Mouse (Mus musculus) kidney, adult 2 months (tissue): ENCODE data around the gene Pde1c. TPM values are rescaled to one million over a fixed set of nuclear protein-coding genes. Genes with fewer than 3 reads are reported as not detected.

Experiments
- DNase-seq: peaks from one replicate; pipeline ENCODE4 v3.0.0; 2021
- H3K27ac ChIP-seq: fragments of 200-500 bp; 2 replicates; pipeline ENCODE4 v1.5.1; 2012; ENCODE audit warnings: low read depth, low read length, control low read depth, inconsistent platforms; ENCODE audit not compliant: insufficient read depth
- H3K27me3 ChIP-seq: fragments of 200-500 bp; replicated peaks from 2 replicates; pipeline ENCODE4 v1.6.1; 2012; ENCODE audit warnings: mild to moderate bottlenecking, moderate library complexity, low read length, inconsistent platforms; ENCODE audit not compliant: control insufficient read depth, insufficient read depth
- H3K36me3 ChIP-seq: fragments of 200-500 bp; 2 replicates; pipeline ENCODE4 v1.6.1; 2012; ENCODE audit warnings: mild to moderate bottlenecking, moderate library complexity, low read length, inconsistent platforms; ENCODE audit not compliant: control insufficient read depth, insufficient read depth
- H3K4me1 ChIP-seq: fragments of 200-500 bp; 2 replicates; pipeline ENCODE4 v1.6.1; 2011; ENCODE audit warnings: low read length; ENCODE audit not compliant: control insufficient read depth, insufficient read depth
- H3K4me3 ChIP-seq: fragments of 200-500 bp; 2 replicates; pipeline ENCODE4 v1.5.1; 2011; ENCODE audit warnings: mild to moderate bottlenecking, low read depth, low read length, control low read depth; ENCODE audit not compliant: insufficient read depth
- CTCF ChIP-seq: fragments of 200-500 bp; conservative IDR thresholded peaks from 2 replicates; pipeline ENCODE4 v1.5.1; 2011; ENCODE audit warnings: low read depth, mild to moderate bottlenecking, control low read depth, low read length, moderate library complexity, mixed read lengths; ENCODE audit not compliant: insufficient read depth, insufficient read length
- POLR2A ChIP-seq: fragments of 200-500 bp; IDR thresholded peaks from one replicate; pipeline ENCODE4 v1.6.1; 2011; ENCODE audit warnings: low read depth, low read length, control low read depth
- WGBS: fragments of 180-500 bp; shearing (Covaris S2); methylation state at CpG from one replicate; pipeline ENCODE4 v1.1.7; 2018; 5-methylcytosine and 5-hydroxymethylcytosine counted together
- polyA plus RNA-seq: library from polyadenylated mRNA; depleted of rRNA; stranded (reverse); fragments of >200 nt; gene quantifications from 2 replicates; pipeline ENCODE4 v1.2.3, GENCODE M21; 2012

The Pde1c gene
- polyA plus RNA-seq, 1 experiment = 0.94 TPM

GRCm38 (mm10) chr6:56373753-56374152, 195.2 kb downstream of the Pde1c start:
- Histone ChIP-seq H3K4me3 (no peak overlapping the region), H3K4me1 (no peaks in the 10 kb centered on the region), H3K27me3 (no peaks in the 10 kb centered on the region), H3K27ac (no peak overlapping the region), H3K36me3 (no peaks in the 10 kb centered on the region)
- DNase-seq = no peak
- WGBS = 90% methylated on average over 3 of the region's 3 CpGs
- TF ChIP-seq POLR2A (no peak), CTCF (no peak)

DNA sequence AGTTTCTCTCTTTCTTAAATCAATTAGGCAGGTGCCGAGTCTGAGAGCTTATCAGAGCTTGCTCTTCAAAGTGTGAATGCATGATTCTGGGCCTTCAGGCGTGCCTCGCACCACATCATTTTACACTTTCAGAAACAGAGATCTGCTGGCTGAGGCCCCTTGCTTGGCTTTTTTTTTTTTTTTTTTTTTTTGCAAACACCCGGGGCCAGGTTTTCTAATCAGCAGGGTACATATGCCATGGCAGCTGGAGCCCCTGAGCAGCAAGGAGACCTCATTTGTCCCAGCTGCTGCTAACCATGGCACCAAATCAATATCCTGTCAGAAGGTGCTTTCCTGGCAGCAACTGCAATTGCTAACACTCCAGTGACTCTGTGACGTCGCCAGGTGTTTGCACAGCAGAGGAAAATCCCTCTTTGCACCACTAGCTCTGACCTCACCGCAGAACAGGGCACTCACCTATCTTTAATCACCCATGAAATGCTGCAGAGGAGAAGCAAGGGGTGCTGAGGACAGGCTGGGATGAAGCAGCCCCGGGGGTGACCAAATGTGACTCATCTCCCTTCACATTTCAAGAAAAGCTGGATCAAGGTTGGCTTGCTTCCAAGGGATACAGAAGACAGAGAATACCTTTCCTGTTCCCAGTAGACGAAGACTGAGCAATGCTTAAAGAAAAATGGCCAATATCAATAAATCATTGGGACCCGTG, 195.7 kb downstream of the Pde1c start:
- TF ChIP-seq CTCF (no peak), POLR2A (no peak)
- Histone ChIP-seq H3K4me3 (no peak overlapping the region), H3K36me3 (no peaks in the 10 kb centered on the region), H3K27ac (no peak overlapping the region), H3K4me1 (no peaks in the 10 kb centered on the region), H3K27me3 (no peaks in the 10 kb centered on the region)
- WGBS = 38% methylated on average over 10 of the region's 10 CpGs
- DNase-seq = peak; percentile 8

GRCm38 (mm10) chr6:56369462-56369861, 199.4 kb downstream of the Pde1c start:
- WGBS = 86% methylated on average over 13 of the region's 13 CpGs
- Histone ChIP-seq H3K36me3 (no peaks in the 10 kb centered on the region), H3K4me3 (no peak overlapping the region), H3K4me1 (no peaks in the 10 kb centered on the region), H3K27me3 (no peaks in the 10 kb centered on the region), H3K27ac (no peak overlapping the region)
- no peak for DNase-seq
- TF ChIP-seq POLR2A (no peak), CTCF (no peak)

- no peak for DNase-seq
- H3K27me3 ChIP-seq = no peaks in the 10 kb centered on the region
- no peaks in the 10 kb centered on the region for H3K4me1 ChIP-seq
- no peak overlapping the region for H3K27ac ChIP-seq
- WGBS = 45% methylated on average over 1 of the region's 1 CpGs
- no peaks in the 10 kb centered on the region for H3K36me3 ChIP-seq
- H3K4me3 ChIP-seq = no peak overlapping the region
- no peak for TF ChIP-seq POLR2A
- no peak for TF ChIP-seq CTCF
Observed at GRCm38 (mm10) chr6:56368116-56368515, 200.8 kb downstream of the Pde1c start.

DNA sequence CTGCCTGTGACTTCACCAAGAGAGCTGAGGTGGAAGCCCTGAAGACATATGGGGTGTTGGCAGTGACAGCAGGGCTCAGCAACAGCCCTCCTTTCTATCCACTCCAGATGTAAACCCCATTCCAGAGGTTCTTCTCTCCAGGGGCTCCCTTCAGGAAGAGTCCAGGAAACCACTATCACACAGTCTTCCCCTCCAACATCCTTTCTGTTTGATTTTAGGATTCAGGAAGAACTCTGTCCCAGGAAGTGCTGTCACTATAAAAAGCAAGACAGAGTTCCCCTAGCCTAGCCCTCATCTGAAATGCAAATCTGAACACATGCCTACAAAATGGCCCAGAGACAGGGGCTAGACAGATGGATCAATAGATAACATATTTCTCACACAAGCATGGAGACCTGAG, 201.6 kb downstream of the Pde1c start:
- Histone ChIP-seq H3K27me3 (no peaks in the 10 kb centered on the region), H3K4me3 (no peak overlapping the region), H3K4me1 (no peaks in the 10 kb centered on the region), H3K36me3 (no peaks in the 10 kb centered on the region), H3K27ac (no peak overlapping the region)
- DNase-seq = no peak
- TF ChIP-seq POLR2A (no peak), CTCF (no peak)

GRCm38 (mm10) chr6:56362650-56363049, 206.3 kb downstream of the Pde1c start:
- Histone ChIP-seq H3K36me3 (no peaks in the 10 kb centered on the region), H3K4me1 (no peaks in the 10 kb centered on the region), H3K4me3 (no peak overlapping the region), H3K27me3 (peaks cover 2% of the 10 kb centered on the region; the same call in 1 of the 2 replicates), H3K27ac (no peak overlapping the region)
- DNase-seq = no peak
- WGBS = 3% methylated on average over 5 of the region's 5 CpGs
- TF ChIP-seq CTCF (no peak), POLR2A (no peak)

DNA sequence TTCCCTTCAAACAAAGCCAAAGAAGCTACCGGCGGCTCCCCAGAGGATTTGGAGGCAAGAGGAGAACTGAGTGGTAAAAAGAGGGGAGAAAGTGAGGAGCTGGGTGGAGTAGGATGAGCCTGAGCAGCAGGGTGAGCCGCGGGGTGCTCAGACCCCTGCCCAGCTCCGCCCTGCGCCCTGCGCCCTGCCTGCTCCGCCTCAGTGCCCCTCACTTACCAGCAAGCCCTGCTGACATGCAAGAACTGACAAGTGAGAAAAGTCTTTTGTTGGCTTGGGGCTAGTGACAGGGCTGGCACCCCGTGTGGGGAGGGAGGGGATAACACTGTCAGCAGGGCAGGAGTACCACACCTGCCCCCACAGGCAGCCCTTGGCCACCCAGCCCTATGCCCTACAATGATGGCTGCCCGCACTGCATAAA, 206.8 kb downstream of the Pde1c start:
- peak overlapping the region; percentile 22 for H3K4me3 ChIP-seq
- DNase-seq = no peak
- H3K36me3 ChIP-seq = no peaks in the 10 kb centered on the region
- TF ChIP-seq CTCF (no peak; the same call in 1 of the 2 replicates), POLR2A (no peak)
- H3K27me3 ChIP-seq = peaks cover 2% of the 10 kb centered on the region; the same call in 1 of the 2 replicates
- under 1% methylated on average over 10 of the region's 10 CpGs for WGBS
- H3K27ac ChIP-seq = peak overlapping the region; percentile 16; the same call in 1 of the 2 replicates
- no peaks in the 10 kb centered on the region for H3K4me1 ChIP-seq
